Mouse (Mus musculus) spleen, embryonic (tissue): ENCODE results near the gene Matk.

Source experiments
- CTCF ChIA-PET: fragments of 350-600 bp; sonication (Branson Sonifier 250); formaldehyde crosslinking; loops from one replicate; lab custom pipeline; 2022; lab: Charles Lee

The Matk gene

GRCm38 (mm10) chr10:81284189-81284588, 31.5 kb downstream of the Matk start:
- CTCF ChIA-PET, result interaction anchor here (0.7 kb wide), 1 partner anchor 12 kb away, joined by 3 read pairs; no protein-coding TSS in a partner anchor

GRCm38 (mm10) chr10:81284719-81285118, 32.0 kb downstream of the Matk start:
- CTCF ChIA-PET, result interaction anchor here (0.7 kb wide), 1 partner anchor 11 kb away, joined by 3 read pairs; no protein-coding TSS in a partner anchor

- CTCF ChIA-PET, result interaction anchor here (0.5 to 0.7 kb wide), 2 partner anchors 14 to 141 kb away, joined by 3 to 4 read pairs; no protein-coding TSS in a partner anchor
Observed at GRCm38 (mm10) chr10:81285694-81286450, 33.1 kb downstream of the Matk start.

- CTCF ChIA-PET, result no interaction called here
Observed at GRCm38 (mm10) chr10:81286586-81286985, 33.9 kb downstream of the Matk start.

- CTCF ChIA-PET, result interaction anchor here (0.5 to 2.7 kb wide), 3 partner anchors 17 to 1237 kb away, joined by 5 to 15 read pairs (median 11); partner anchors contain the start of genes Apba3 and Mrpl54
Observed at GRCm38 (mm10) chr10:81287513-81288157, 34.9 kb downstream of the Matk start.

GRCm38 (mm10) chr10:81288601-81289000, 35.9 kb downstream of the Matk start:
- CTCF ChIA-PET, result interaction anchor here (0.6 to 2.7 kb wide), 4 partner anchors 16 to 475 kb away, joined by 3 to 11 read pairs (median 5); partner anchors contain the start of genes Apba3 and Mrpl54

- CTCF ChIA-PET, result interaction anchor here (0.5 to 2.7 kb wide), 6 partner anchors 16 to 116 kb away, joined by 3 to 11 read pairs (median 5); partner anchors contain the start of genes Apba3 and Mrpl54
Observed at GRCm38 (mm10) chr10:81289278-81289677, 36.5 kb downstream of the Matk start.

- CTCF ChIA-PET, result interaction anchor here (0.5 to 2.7 kb wide), 3 partner anchors 15 to 115 kb away, joined by 3 to 11 read pairs (median 4); no protein-coding TSS in a partner anchor
Observed at GRCm38 (mm10) chr10:81289811-81290210, 37.1 kb downstream of the Matk start.

GRCm38 (mm10) chr10:81290698-81291460, 38.1 kb downstream of the Matk start:
- CTCF ChIA-PET, result interaction anchor here (0.7 to 0.9 kb wide), 3 partner anchors 15 to 88 kb away, joined by 3 to 23 read pairs (median 13); no protein-coding TSS in a partner anchor

- CTCF ChIA-PET, result interaction anchor here (0.7 to 1.8 kb wide), 3 partner anchors 10 to 249 kb away, joined by 3 to 13 read pairs (median 7); no protein-coding TSS in a partner anchor
Observed at GRCm38 (mm10) chr10:81291511-81292104, 38.9 kb downstream of the Matk start, which contains the start of gene Tjp3. Gene Tjp3 (minus strand): TSS chr10:81291581.

GRCm38 (mm10) chr10:81292554-81293333, 40.0 kb downstream of the Matk start, which contains the start of gene Pip5k1c:
Gene Pip5k1c (plus strand): TSS chr10:81292963.
- CTCF ChIA-PET, result interaction anchor here (0.6 to 1.8 kb wide), 4 partner anchors 9 to 25 kb away, joined by 3 to 7 read pairs (median 3); no protein-coding TSS in a partner anchor

- CTCF ChIA-PET, result interaction anchor here (1.2 to 1.8 kb wide), 2 partner anchors 8 to 24 kb away, joined by 3 to 7 read pairs; no protein-coding TSS in a partner anchor
Observed at GRCm38 (mm10) chr10:81293334-81294030, 40.7 kb downstream of the Matk start.

- CTCF ChIA-PET, result no interaction called here
Observed at GRCm38 (mm10) chr10:81294442-81294841, 41.7 kb downstream of the Matk start.

GRCm38 (mm10) chr10:81295185-81295584, 42.5 kb downstream of the Matk start:
- CTCF ChIA-PET, result no interaction called here

- CTCF ChIA-PET, result no interaction called here
Observed at GRCm38 (mm10) chr10:81297246-81297645, 44.5 kb downstream of the Matk start.

- CTCF ChIA-PET, result interaction anchor here (0.6 kb wide), 2 partner anchors 48 to 208 kb away, joined by 3 to 4 read pairs; no protein-coding TSS in a partner anchor
Observed at GRCm38 (mm10) chr10:81297845-81298244, 45.1 kb downstream of the Matk start.

- CTCF ChIA-PET, result interaction anchor here (0.6 to 0.7 kb wide), 3 partner anchors 48 to 207 kb away, joined by 3 to 5 read pairs (median 4); no protein-coding TSS in a partner anchor
Observed at GRCm38 (mm10) chr10:81298369-81299100, 45.8 kb downstream of the Matk start.
